Mouse (Mus musculus) spleen, adult 2 months (tissue): ENCODE data around the gene Dnajb8. TPM values are rescaled to one million over a fixed set of nuclear protein-coding genes. Genes with fewer than 3 reads are reported as not detected.

Source experiments
- DNase-seq, 2 experiments: peaks; one replicate each; pipeline versions ENCODE4 v3.0.0 to v3.0.0-alpha.2; 2012 to 2021; ENCODE audit warnings: low spot score in 2 of 2, low read depth in 1 of 2
- H3K27ac ChIP-seq: fragments of 200-500 bp; 2 replicates; pipeline ENCODE4 v1.5.1; 2012; ENCODE audit warnings: low read length, inconsistent platforms; ENCODE audit not compliant: insufficient read depth
- H3K27me3 ChIP-seq: fragments of 200-500 bp; 2 replicates; pipeline ENCODE4 v1.6.1; 2012; ENCODE audit warnings: mild to moderate bottlenecking, moderate library complexity, low read length, inconsistent platforms; ENCODE audit not compliant: control insufficient read depth, insufficient read depth
- H3K36me3 ChIP-seq: fragments of 200-500 bp; 2 replicates; pipeline ENCODE4 v1.6.1; 2012; ENCODE audit warnings: mild to moderate bottlenecking, low read length, inconsistent platforms; ENCODE audit not compliant: control insufficient read depth, insufficient read depth
- H3K4me1 ChIP-seq: fragments of 200-500 bp; 2 replicates; pipeline ENCODE4 v1.6.1; 2011; ENCODE audit warnings: inconsistent platforms; ENCODE audit not compliant: control insufficient read depth, insufficient read depth, insufficient read length
- H3K4me3 ChIP-seq: fragments of 200-500 bp; 2 replicates; pipeline ENCODE4 v1.5.1; 2011; ENCODE audit warnings: mild to moderate bottlenecking, inconsistent platforms; ENCODE audit not compliant: insufficient read depth, insufficient read length; ENCODE audit errors: extremely low read depth
- CTCF ChIP-seq: fragments of 200-500 bp; IDR thresholded peaks from 2 replicates; pipeline ENCODE4 v1.5.1; 2011; ENCODE audit warnings: mild to moderate bottlenecking, inconsistent platforms; ENCODE audit not compliant: insufficient read depth, insufficient read length, insufficient replicate concordance; ENCODE audit errors: extremely low read depth
- POLR2A ChIP-seq: fragments of 200-500 bp; IDR thresholded peaks from 2 replicates; pipeline ENCODE4 v1.6.1; 2011; ENCODE audit warnings: low read depth, low read length, inconsistent platforms
- WGBS: fragments of 180-500 bp; shearing (Covaris S2); methylation state at CpG from one replicate; pipeline ENCODE4 v1.1.7; 2018; 5-methylcytosine and 5-hydroxymethylcytosine counted together
- polyA plus RNA-seq: library from polyadenylated mRNA; depleted of rRNA; stranded (reverse); fragments of >200 nt; gene quantifications from 2 replicates; pipeline ENCODE4 v1.2.3, GENCODE M21; 2012

Dnajb8 gene
- polyA plus RNA-seq, 1 experiment, result not detected

GRCm38 (mm10) chr6:88265355-88265754 is 43.3 kb downstream of the Dnajb8 start:
- no peaks in the 10 kb centered on the region for H3K36me3 ChIP-seq
- TF ChIP-seq CTCF, result no peak
- TF ChIP-seq POLR2A, result no peak
- no peaks in the 10 kb centered on the region for H3K4me1 ChIP-seq
- H3K27ac ChIP-seq, result no peak overlapping the region
- 95% methylated on average over 1 of the region's 1 CpGs for WGBS
- H3K27me3 ChIP-seq, result no peaks in the 10 kb centered on the region
- H3K4me3 ChIP-seq, result no peak overlapping the region
- no peak for DNase-seq

GRCm38 (mm10) chr6:88266055-88266454 is 44.0 kb downstream of the Dnajb8 start:
- TF ChIP-seq CTCF, result no peak
- no peak for TF ChIP-seq POLR2A
- 90% methylated on average over 3 of the region's 3 CpGs for WGBS
- no peaks in the 10 kb centered on the region for H3K36me3 ChIP-seq
- no peaks in the 10 kb centered on the region for H3K27me3 ChIP-seq
- H3K4me1 ChIP-seq, result no peaks in the 10 kb centered on the region
- H3K4me3 ChIP-seq, result no peak overlapping the region
- H3K27ac ChIP-seq, result no peak overlapping the region
- DNase-seq, result no peak

GRCm38 (mm10) chr6:88267068-88267467 is 45.0 kb downstream of the Dnajb8 start:
- H3K4me3 ChIP-seq, result no peak overlapping the region
- 90% methylated on average over 3 of the region's 3 CpGs for WGBS
- H3K27me3 ChIP-seq, result no peaks in the 10 kb centered on the region
- H3K4me1 ChIP-seq, result no peaks in the 10 kb centered on the region
- no peak overlapping the region for H3K27ac ChIP-seq
- H3K36me3 ChIP-seq, result no peaks in the 10 kb centered on the region
- DNase-seq, result no peak
- TF ChIP-seq CTCF (no peak), POLR2A (no peak)

GRCm38 (mm10) chr6:88267970-88268369 is 45.9 kb downstream of the Dnajb8 start:
- TF ChIP-seq POLR2A (no peak), CTCF (no peak)
- Histone ChIP-seq H3K27ac (no peak overlapping the region), H3K36me3 (no peaks in the 10 kb centered on the region), H3K27me3 (no peaks in the 10 kb centered on the region), H3K4me3 (no peak overlapping the region), H3K4me1 (no peaks in the 10 kb centered on the region)
- no peak for DNase-seq
- WGBS, result 83% methylated on average over 2 of the region's 2 CpGs

- 91% methylated on average over 6 of the region's 6 CpGs for WGBS
- no peak for DNase-seq
- Histone ChIP-seq H3K4me1 (no peaks in the 10 kb centered on the region), H3K36me3 (0 out of 2 replicates have a peak, but pooled peaks cover 3% of the 10 kb centered on the region), H3K27me3 (no peaks in the 10 kb centered on the region), H3K4me3 (no peak overlapping the region), H3K27ac (no peak overlapping the region)
- no peak for TF ChIP-seq CTCF
- TF ChIP-seq POLR2A, result no peak
Measured at GRCm38 (mm10) chr6:88274623-88275022, 52.6 kb downstream of the Dnajb8 start.

GRCm38 (mm10) chr6:88276221-88276620 is 54.2 kb downstream of the Dnajb8 start:
- Histone ChIP-seq H3K27me3 (no peaks in the 10 kb centered on the region), H3K4me3 (no peak overlapping the region), H3K4me1 (no peaks in the 10 kb centered on the region), H3K36me3 (0 out of 2 replicates have a peak, but pooled peaks cover 3% of the 10 kb centered on the region), H3K27ac (no peak overlapping the region)
- WGBS, result 84% methylated on average over 4 of the region's 4 CpGs
- no peak for DNase-seq
- TF ChIP-seq CTCF (no peak), POLR2A (no peak)

GRCm38 (mm10) chr6:88277242-88277641 is 55.2 kb downstream of the Dnajb8 start:
- Histone ChIP-seq H3K27ac (no peak overlapping the region), H3K4me1 (no peaks in the 10 kb centered on the region), H3K4me3 (no peak overlapping the region), H3K27me3 (no peaks in the 10 kb centered on the region), H3K36me3 (0 out of 2 replicates have a peak, but pooled peaks cover 3% of the 10 kb centered on the region)
- no peak for DNase-seq
- no peak for TF ChIP-seq POLR2A
- no peak for TF ChIP-seq CTCF
- WGBS, result 94% methylated on average over 4 of the region's 4 CpGs
